Mouse (Mus musculus): Measurements from ENCODE around the gene Ndufa7. TPM values are rescaled to one million over a fixed set of nuclear protein-coding genes. Genes with fewer than 3 reads are reported as not detected.

Ndufa7 gene
- polyA plus RNA-seq, 1 experiment from 2014 or later = 497 TPM

DNA sequence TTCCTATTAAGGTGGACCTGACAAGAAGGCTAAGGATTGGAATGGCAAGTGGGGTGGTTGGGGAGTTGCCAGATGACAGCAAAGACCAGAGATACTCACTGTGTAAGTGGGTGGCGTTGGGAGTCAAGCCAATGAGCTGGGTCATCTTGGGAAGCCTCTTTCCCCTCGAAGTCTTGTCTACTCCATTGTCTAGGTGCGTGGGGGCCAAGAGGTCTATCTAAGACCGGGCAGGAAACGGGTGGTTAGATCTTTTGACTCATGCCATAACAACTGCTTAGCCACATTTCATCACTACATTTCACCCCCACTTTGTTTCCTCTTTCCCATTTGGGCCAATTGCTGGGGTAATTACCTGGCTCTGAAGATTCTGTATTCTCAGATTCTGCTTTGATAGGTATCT lies 43.9 kb upstream of the Ndufa7 start:
- Histone ChIP-seq H3K27ac (replicated peaks) (peak overlapping the region; percentile 84), H3K36me3 (ENCODE audit: control insufficient read depth, insufficient read depth, low read length) (no peaks in the 10 kb centered on the region), H3K27me3 (ENCODE audit: control insufficient read depth, insufficient read depth, low read length) (no peaks in the 10 kb centered on the region), H3K4me3 (ENCODE audit: low read depth, low read length) (peak overlapping the region; percentile 43), H3K9ac (ENCODE audit: low read length) (peak overlapping the region; percentile 69), H3K9me3 (ENCODE audit: control insufficient read depth, low read length) (no peaks in the 10 kb centered on the region), H3K4me2 (replicated peaks; ENCODE audit: low read depth) (peak overlapping the region; percentile 75), H3K4me1 (replicated peaks; ENCODE audit: control insufficient read depth, insufficient read depth) (peaks cover 31% of the 10 kb centered on the region)
- TF ChIP-seq EP300 (optimal IDR thresholded peaks at IDR 0.05) = no peak
- no peak for TF ChIP-seq CTCF (IDR thresholded peaks at IDR 0.05; ENCODE audit: low read depth)
- DNase-seq (ENCODE audit: low spot score) (no peak), ATAC-seq (ENCODE audit: low FRiP score, low TSS enrichment) (no peak)
- WGBS = 88% methylated on average over 5 of the region's 5 CpGs

GRCm38 (mm10) chr17:33781124-33781977 lies 43.0 kb upstream of the Ndufa7 start, which contains the start of gene Angptl4:
TSS of gene Angptl4 (minus strand) at chr17:33781830.
- peak within 1 kb of the TSS; percentile 43 for H3K4me3 ChIP-seq (ENCODE audit: low read depth, low read length)
- TF ChIP-seq CTCF (IDR thresholded peaks at IDR 0.05; ENCODE audit: low read depth) (peak; percentile 22; the same call in 1 of the 2 replicates), EP300 (optimal IDR thresholded peaks at IDR 0.05) (no peak)
- peak within 1 kb of the TSS; percentile 84 for H3K27ac ChIP-seq (replicated peaks)
- peak within 1 kb of the TSS; percentile 75 for H3K4me2 ChIP-seq (replicated peaks; ENCODE audit: low read depth)
- 1% methylated on average over 48 of the region's 50 CpGs for WGBS
- H3K9ac ChIP-seq (ENCODE audit: low read length) = peak within 1 kb of the TSS; percentile 69
- ATAC-seq (ENCODE audit: low FRiP score, low TSS enrichment) (peak; percentile 76), DNase-seq (ENCODE audit: low spot score) (peak; percentile 61)
- no peaks in the 10 kb centered on the region for H3K36me3 ChIP-seq (ENCODE audit: control insufficient read depth, insufficient read depth, low read length)
- no peaks in the 10 kb centered on the region for H3K9me3 ChIP-seq (ENCODE audit: control insufficient read depth, low read length)
- no peaks in the 10 kb centered on the region for H3K27me3 ChIP-seq (ENCODE audit: control insufficient read depth, insufficient read depth, low read length)
- peaks cover 31% of the 10 kb centered on the region for H3K4me1 ChIP-seq (replicated peaks; ENCODE audit: control insufficient read depth, insufficient read depth)

DNA sequence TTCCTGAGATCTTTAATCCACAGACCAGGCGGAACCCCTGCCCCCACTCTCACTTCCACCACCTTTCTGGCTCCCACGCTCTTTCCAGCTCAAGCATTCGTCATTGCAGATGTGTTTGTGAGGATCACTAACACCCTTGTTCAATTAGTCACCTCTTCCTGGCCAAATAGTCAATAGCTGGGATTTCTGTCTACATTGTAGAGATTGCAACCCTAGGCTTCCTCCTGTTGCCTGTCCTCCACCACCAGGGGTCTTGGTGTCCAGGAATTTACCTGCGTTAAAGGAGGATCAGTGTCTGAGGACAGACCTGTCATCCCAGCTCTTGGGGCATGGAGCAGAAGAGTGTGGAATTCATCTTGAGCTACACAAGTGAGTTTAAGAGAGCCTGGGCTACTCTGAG lies 42.3 kb upstream of the Ndufa7 start:
- H3K4me3 ChIP-seq (ENCODE audit: low read depth, low read length) = no peak overlapping the region; the same call in 1 of the 2 replicates
- no peak for ATAC-seq (ENCODE audit: low FRiP score, low TSS enrichment)
- H3K9me3 ChIP-seq (ENCODE audit: control insufficient read depth, low read length) = no peaks in the 10 kb centered on the region
- peak overlapping the region; percentile 69 for H3K9ac ChIP-seq (ENCODE audit: low read length)
- peak overlapping the region; percentile 84; the same call in 1 of the 2 replicates for H3K27ac ChIP-seq (replicated peaks)
- peak overlapping the region; percentile 75 for H3K4me2 ChIP-seq (replicated peaks; ENCODE audit: low read depth)
- no peak for TF ChIP-seq EP300 (optimal IDR thresholded peaks at IDR 0.05)
- TF ChIP-seq CTCF (IDR thresholded peaks at IDR 0.05; ENCODE audit: low read depth) = peak; percentile 39
- no peaks in the 10 kb centered on the region for H3K27me3 ChIP-seq (ENCODE audit: control insufficient read depth, insufficient read depth, low read length)
- peaks cover 31% of the 10 kb centered on the region for H3K4me1 ChIP-seq (replicated peaks; ENCODE audit: control insufficient read depth, insufficient read depth)
- WGBS = 31% methylated on average over 4 of the region's 4 CpGs
- no peaks in the 10 kb centered on the region for H3K36me3 ChIP-seq (ENCODE audit: control insufficient read depth, insufficient read depth, low read length)
- DNase-seq (ENCODE audit: low spot score) = no peak

GRCm38 (mm10) chr17:33783408-33783807 lies 41.0 kb upstream of the Ndufa7 start:
- DNase-seq (ENCODE audit: low spot score) = peak; percentile 64
- H3K4me3 ChIP-seq (ENCODE audit: low read depth, low read length) = no peak overlapping the region

GRCm38 (mm10) chr17:33784939-33785338 lies 39.4 kb upstream of the Ndufa7 start:
- peaks cover 21% of the 10 kb centered on the region for H3K4me1 ChIP-seq (replicated peaks; ENCODE audit: control insufficient read depth, insufficient read depth)

More at GRCm38 (mm10) chr17:33783408-33783807, 41.0 kb upstream of the Ndufa7 start:
- ATAC-seq (ENCODE audit: low FRiP score, low TSS enrichment) = no peak
- Histone ChIP-seq H3K9ac (ENCODE audit: low read length) (no peak overlapping the region), H3K9me3 (ENCODE audit: control insufficient read depth, low read length) (no peaks in the 10 kb centered on the region), H3K27me3 (ENCODE audit: control insufficient read depth, insufficient read depth, low read length) (no peaks in the 10 kb centered on the region), H3K4me2 (replicated peaks; ENCODE audit: low read depth) (no peak overlapping the region), H3K4me1 (replicated peaks; ENCODE audit: control insufficient read depth, insufficient read depth) (peaks cover 29% of the 10 kb centered on the region), H3K36me3 (ENCODE audit: control insufficient read depth, insufficient read depth, low read length) (no peaks in the 10 kb centered on the region), H3K27ac (replicated peaks) (no peak overlapping the region)
- no peak for TF ChIP-seq CTCF (IDR thresholded peaks at IDR 0.05; ENCODE audit: low read depth)
- peak; percentile 60 for TF ChIP-seq EP300 (optimal IDR thresholded peaks at IDR 0.05)

GRCm38 (mm10) chr17:33786375-33786774 lies 38.0 kb upstream of the Ndufa7 start:
- H3K36me3 ChIP-seq (ENCODE audit: control insufficient read depth, insufficient read depth, low read length) = no peaks in the 10 kb centered on the region
- H3K27ac ChIP-seq (replicated peaks) = no peak overlapping the region
- TF ChIP-seq EP300 (optimal IDR thresholded peaks at IDR 0.05) (no peak), CTCF (IDR thresholded peaks at IDR 0.05; ENCODE audit: low read depth) (no peak)
- H3K4me2 ChIP-seq (replicated peaks; ENCODE audit: low read depth) = no peak overlapping the region
- H3K4me3 ChIP-seq (ENCODE audit: low read depth, low read length) = no peak overlapping the region
- DNase-seq (ENCODE audit: low spot score) (no peak), ATAC-seq (ENCODE audit: low FRiP score, low TSS enrichment) (no peak)
- 87% methylated on average over 18 of the region's 18 CpGs for WGBS
- H3K9me3 ChIP-seq (ENCODE audit: control insufficient read depth, low read length) = no peaks in the 10 kb centered on the region
- no peaks in the 10 kb centered on the region for H3K27me3 ChIP-seq (ENCODE audit: control insufficient read depth, insufficient read depth, low read length)
- peaks cover 11% of the 10 kb centered on the region; the same call in 1 of the 2 replicates for H3K4me1 ChIP-seq (replicated peaks; ENCODE audit: control insufficient read depth, insufficient read depth)
- no peak overlapping the region for H3K9ac ChIP-seq (ENCODE audit: low read length)

More at GRCm38 (mm10) chr17:33784939-33785338, 39.4 kb upstream of the Ndufa7 start:
- H3K9me3 ChIP-seq (ENCODE audit: control insufficient read depth, low read length) = no peaks in the 10 kb centered on the region
- 72% methylated on average over 2 of the region's 2 CpGs for WGBS
- H3K9ac ChIP-seq (ENCODE audit: low read length) = no peak overlapping the region
- no peak overlapping the region for H3K27ac ChIP-seq (replicated peaks)
- DNase-seq (ENCODE audit: low spot score) (no peak), ATAC-seq (ENCODE audit: low FRiP score, low TSS enrichment) (no peak)
- TF ChIP-seq EP300 (optimal IDR thresholded peaks at IDR 0.05) = no peak
- no peaks in the 10 kb centered on the region for H3K36me3 ChIP-seq (ENCODE audit: control insufficient read depth, insufficient read depth, low read length)
- no peaks in the 10 kb centered on the region for H3K27me3 ChIP-seq (ENCODE audit: control insufficient read depth, insufficient read depth, low read length)
- H3K4me2 ChIP-seq (replicated peaks; ENCODE audit: low read depth) = no peak overlapping the region
- H3K4me3 ChIP-seq (ENCODE audit: low read depth, low read length) = no peak overlapping the region
